Mouse (Mus musculus) lung, embryonic 15.5 days (tissue): ENCODE data around the gene Shroom1. TPM values are rescaled to one million over a fixed set of nuclear protein-coding genes. Genes with fewer than 3 reads are reported as not detected.
"Not testable (repeated sequence)": the region's sequence is repeated elsewhere in the genome, so short reads cannot be mapped to it uniquely, and the experiment has no call there.

Experiments used
- ATAC-seq: fragments of 200-750 bp; cut with Nextera tagmentation; 2 replicates; pipeline ENCODE4 v1.8.0; 2017; ENCODE audit warnings: moderate number of reproducible peaks, borderline replicate concordance; ENCODE audit not compliant: low FRiP score, low TSS enrichment; ENCODE audit errors: extremely low read depth
- H3K27ac ChIP-seq: fragments of 300-500 bp; sonication (generic); 2 replicates; pipeline ENCODE4 v1.5.1; 2015; ENCODE audit warnings: moderate library complexity, mild to moderate bottlenecking, inconsistent platforms
- H3K27me3 ChIP-seq: fragments of 300-500 bp; sonication (generic); 2 replicates; pipeline ENCODE4 v1.6.1; 2015; ENCODE audit warnings: inconsistent platforms
- H3K36me3 ChIP-seq: fragments of 300-500 bp; sonication (generic); 2 replicates; pipeline ENCODE4 v1.6.1; 2015; ENCODE audit warnings: inconsistent platforms
- H3K4me1 ChIP-seq: fragments of 300-500 bp; sonication (generic); 2 replicates; pipeline ENCODE4 v1.6.1; 2015; ENCODE audit warnings: inconsistent platforms
- H3K4me2 ChIP-seq: fragments of 300-500 bp; sonication (generic); 2 replicates; pipeline ENCODE4 v1.6.1; 2015; ENCODE audit warnings: inconsistent platforms, mild to moderate bottlenecking, moderate library complexity
- H3K4me3 ChIP-seq: fragments of 300-500 bp; sonication (generic); 2 replicates; pipeline ENCODE4 v1.5.1; 2015; ENCODE audit warnings: mild to moderate bottlenecking, inconsistent platforms
- H3K9ac ChIP-seq: fragments of 300-500 bp; sonication (generic); 2 replicates; pipeline ENCODE4 v1.6.1; 2015; ENCODE audit warnings: inconsistent platforms
- H3K9me3 ChIP-seq: fragments of 300-500 bp; sonication (generic); 2 replicates; pipeline ENCODE4 v1.6.1; 2016; ENCODE audit warnings: inconsistent platforms
- WGBS: fragments of 180-500 bp; shearing (Covaris S2); methylation state at CpG from one replicate; pipeline ENCODE4 v1.1.7; 2015; 5-methylcytosine and 5-hydroxymethylcytosine counted together
- polyA plus RNA-seq: library from polyadenylated mRNA; unstranded; fragments of >200 nt; fragmentation: Nextera tagmentation; extraction: Ambion mirVana; gene quantifications from 2 replicates; pipeline ENCODE4 v1.2.1, GENCODE M21; 2015

Gene Shroom1
- 1.8 and 2.4 TPM in 2 replicates for polyA plus RNA-seq

GRCm38 (mm10) chr11:53456474-53457371 lies at the start of gene Shroom1, which contains the start of gene Gm10447:
Shroom1 (plus strand) TSS chr11:53457205.
Gm10447 (minus strand) TSS chr11:53457110.
- H3K27ac ChIP-seq, result no peak within 1 kb of the TSS
- 3% methylated on average over 42 of the region's 42 CpGs for WGBS
- ATAC-seq, result peak; percentile 89

GRCm38 (mm10) chr11:53411738-53412137 lies 45.3 kb upstream of the Shroom1 start:
- Histone ChIP-seq H3K36me3 (peaks cover 92% of the 10 kb centered on the region), H3K4me3 (no peak overlapping the region), H3K4me2 (no peak overlapping the region), H3K27me3 (no peaks in the 10 kb centered on the region), H3K27ac (no peak overlapping the region), H3K9me3 (no peaks in the 10 kb centered on the region), H3K4me1 (no peaks in the 10 kb centered on the region), H3K9ac (no peak overlapping the region)
- no peak for ATAC-seq

More at GRCm38 (mm10) chr11:53456474-53457371, at the start of gene Shroom1, which contains the start of gene Gm10447:
- peaks cover 11% of the 10 kb centered on the region; the same call in 1 of the 2 replicates for H3K27me3 ChIP-seq
- H3K9ac ChIP-seq, result peak within 1 kb of the TSS; percentile 59
- H3K4me3 ChIP-seq, result peak within 1 kb of the TSS; percentile 49
- H3K4me1 ChIP-seq, result peaks cover 5% of the 10 kb centered on the region
- H3K4me2 ChIP-seq, result peak within 1 kb of the TSS; percentile 91
- no peaks in the 10 kb centered on the region for H3K9me3 ChIP-seq
- no peaks in the 10 kb centered on the region for H3K36me3 ChIP-seq

- 88% methylated on average over 4 of the region's 4 CpGs for WGBS
- no peak overlapping the region for H3K27ac ChIP-seq
- no peaks in the 10 kb centered on the region for H3K9me3 ChIP-seq
- no peak overlapping the region for H3K9ac ChIP-seq
- H3K4me2 ChIP-seq, result no peak overlapping the region
- no peaks in the 10 kb centered on the region for H3K4me1 ChIP-seq
- H3K36me3 ChIP-seq, result peaks cover 95% of the 10 kb centered on the region
- no peak overlapping the region for H3K4me3 ChIP-seq
- no peak for ATAC-seq
- H3K27me3 ChIP-seq, result no peaks in the 10 kb centered on the region
These were observed 43.1 kb upstream of the Shroom1 start for GRCm38 (mm10) chr11:53413871-53414270.

- no peaks in the 10 kb centered on the region for H3K4me1 ChIP-seq
- no peak overlapping the region for H3K4me2 ChIP-seq
- H3K4me3 ChIP-seq, result no peak overlapping the region
- H3K36me3 ChIP-seq, result peaks cover 68% of the 10 kb centered on the region
- ATAC-seq, result no peak
- H3K9me3 ChIP-seq, result no peaks in the 10 kb centered on the region
- no peak overlapping the region for H3K9ac ChIP-seq
- H3K27ac ChIP-seq, result no peak overlapping the region
- H3K27me3 ChIP-seq, result no peaks in the 10 kb centered on the region
These were observed 39.0 kb upstream of the Shroom1 start for GRCm38 (mm10) chr11:53418048-53418447.

GRCm38 (mm10) chr11:53423036-53423435 lies 34.0 kb upstream of the Shroom1 start, which contains the start of gene Leap2:
Leap2 (minus strand) TSS chr11:53423170.
- no peaks in the 10 kb centered on the region for H3K4me1 ChIP-seq
- WGBS, result 75% methylated on average over 4 of the region's 4 CpGs
- no peak within 1 kb of the TSS for H3K4me3 ChIP-seq
- H3K36me3 ChIP-seq, result peaks cover 25% of the 10 kb centered on the region
- no peak for ATAC-seq
- no peaks in the 10 kb centered on the region for H3K9me3 ChIP-seq
- H3K4me2 ChIP-seq, result no peak within 1 kb of the TSS
- no peaks in the 10 kb centered on the region for H3K27me3 ChIP-seq
- H3K27ac ChIP-seq, result no peak within 1 kb of the TSS
- H3K9ac ChIP-seq, result no peak within 1 kb of the TSS

GRCm38 (mm10) chr11:53424826-53425225 lies 32.2 kb upstream of the Shroom1 start:
- WGBS, result 52% methylated on average over 2 of the region's 2 CpGs
- Histone ChIP-seq H3K4me3 (no peak overlapping the region), H3K4me1 (peaks cover 7% of the 10 kb centered on the region), H3K4me2 (no peak overlapping the region), H3K27ac (no peak overlapping the region), H3K36me3 (peaks cover 19% of the 10 kb centered on the region; the same call in 1 of the 2 replicates), H3K27me3 (no peaks in the 10 kb centered on the region), H3K9me3 (no peaks in the 10 kb centered on the region), H3K9ac (no peak overlapping the region)
- no peak for ATAC-seq

GRCm38 (mm10) chr11:53425251-53425650 lies 31.8 kb upstream of the Shroom1 start:
- H3K4me2 ChIP-seq, result no peak overlapping the region
- ATAC-seq, result no peak
- H3K27me3 ChIP-seq, result no peaks in the 10 kb centered on the region
- no peak overlapping the region for H3K27ac ChIP-seq
- no peak overlapping the region for H3K4me3 ChIP-seq
- peaks cover 15% of the 10 kb centered on the region; the same call in 1 of the 2 replicates for H3K36me3 ChIP-seq
- no peak overlapping the region for H3K9ac ChIP-seq
- H3K9me3 ChIP-seq, result no peaks in the 10 kb centered on the region
- 36% methylated on average over 3 of the region's 3 CpGs for WGBS
- H3K4me1 ChIP-seq, result peaks cover 10% of the 10 kb centered on the region

GRCm38 (mm10) chr11:53425711-53426255 lies 31.2 kb upstream of the Shroom1 start:
- no peak for ATAC-seq
- H3K4me1 ChIP-seq, result peaks cover 10% of the 10 kb centered on the region
- H3K9ac ChIP-seq, result no peak overlapping the region
- peaks cover 14% of the 10 kb centered on the region; the same call in 1 of the 2 replicates for H3K36me3 ChIP-seq
- 75% methylated on average over 6 of the region's 6 CpGs for WGBS
- no peak overlapping the region for H3K4me3 ChIP-seq
- no peaks in the 10 kb centered on the region for H3K9me3 ChIP-seq
- no peak overlapping the region for H3K4me2 ChIP-seq
- H3K27ac ChIP-seq, result no peak overlapping the region
- H3K27me3 ChIP-seq, result no peaks in the 10 kb centered on the region

- H3K36me3 ChIP-seq, result peaks cover 14% of the 10 kb centered on the region; the same call in 1 of the 2 replicates
- H3K9ac ChIP-seq, result not testable (repeated sequence)
- 72% methylated on average over 3 of the region's 3 CpGs for WGBS
These were observed 30.1 kb upstream of the Shroom1 start for GRCm38 (mm10) chr11:53426914-53427313.

GRCm38 (mm10) chr11:53427993-53428715 lies 28.9 kb upstream of the Shroom1 start:
- Histone ChIP-seq H3K9ac (no peak overlapping the region), H3K27me3 (no peaks in the 10 kb centered on the region), H3K27ac (no peak overlapping the region), H3K36me3 (peaks cover 14% of the 10 kb centered on the region; the same call in 1 of the 2 replicates), H3K9me3 (no peaks in the 10 kb centered on the region), H3K4me1 (peaks cover 13% of the 10 kb centered on the region), H3K4me2 (no peak overlapping the region), H3K4me3 (no peak overlapping the region)
- no peak for ATAC-seq
- 86% methylated on average over 3 of the region's 3 CpGs for WGBS

More at GRCm38 (mm10) chr11:53426914-53427313, 30.1 kb upstream of the Shroom1 start:
- not testable (repeated sequence) for H3K4me2 ChIP-seq, H3K27ac ChIP-seq, ATAC-seq, H3K27me3 ChIP-seq, H3K9me3 ChIP-seq, H3K4me3 ChIP-seq
- H3K4me1 ChIP-seq, result peaks cover 13% of the 10 kb centered on the region

- WGBS, result 92% methylated on average over 5 of the region's 5 CpGs
- H3K27ac ChIP-seq, result no peak overlapping the region
- H3K4me3 ChIP-seq, result no peak overlapping the region
- ATAC-seq, result no peak
- H3K9me3 ChIP-seq, result no peaks in the 10 kb centered on the region
- no peak overlapping the region for H3K9ac ChIP-seq
- H3K27me3 ChIP-seq, result no peaks in the 10 kb centered on the region
- H3K4me1 ChIP-seq, result peaks cover 13% of the 10 kb centered on the region
- H3K36me3 ChIP-seq, result peaks cover 14% of the 10 kb centered on the region; the same call in 1 of the 2 replicates
- no peak overlapping the region for H3K4me2 ChIP-seq
These were observed 28.3 kb upstream of the Shroom1 start for GRCm38 (mm10) chr11:53428716-53429057.
